Mouse (Mus musculus): ENCODE measurements around the gene C530025M09Rik. TPM values are rescaled to one million over a fixed set of nuclear protein-coding genes. Genes with fewer than 3 reads are reported as not detected.

C530025M09Rik gene
- total RNA-seq, 2 experiments from 2014 or later = not detected

DNA sequence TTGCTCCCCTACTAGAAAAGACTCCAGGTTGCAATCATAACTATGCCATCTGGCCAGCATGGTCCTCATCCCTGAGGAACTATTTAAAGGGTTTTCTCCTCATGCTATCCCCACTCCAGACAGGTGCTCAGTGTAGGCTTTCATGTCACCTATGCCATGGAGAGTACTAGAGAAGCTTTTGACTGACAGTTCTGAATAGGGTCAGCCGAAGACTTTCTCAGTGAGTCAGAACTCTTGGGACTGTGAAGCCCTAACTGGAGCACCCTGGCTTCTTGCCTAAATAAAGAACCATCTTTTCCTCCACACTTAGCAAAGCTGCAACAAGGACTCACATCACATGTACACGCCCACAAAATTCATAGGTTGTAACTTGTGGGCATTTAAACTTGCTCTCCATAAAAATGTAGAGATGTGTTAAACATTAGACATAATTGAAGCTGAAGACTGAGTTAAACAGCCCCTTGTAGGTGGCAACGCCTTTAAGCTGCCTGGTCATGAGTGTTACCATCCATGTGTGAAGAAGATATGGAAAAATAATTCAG is 26.3 kb downstream of the C530025M09Rik start:
- DNase-seq = no peak

GRCm38 (mm10) chr2:149798613-149799012 is 32.4 kb downstream of the C530025M09Rik start:
- no peak for DNase-seq

Other genes starting within 250 kb of the C530025M09Rik start
- gene Syndig1, start 2.0 kb downstream of the C530025M09Rik start, total RNA-seq (2021) = not detected

Data from gastrocnemius, postnatal 25 days (tissue).